Mouse (Mus musculus) MEL (cell line): ENCODE measurements at regions not wholly inside any gene's neighbourhood (a gene's known extent, or its start where the extent isn't known, plus 50 kb on each side); places are given as distances from the start of the nearest gene placed in this dataset.
"Not testable (repeated sequence)": the region's sequence is repeated elsewhere in the genome, so short reads cannot be mapped to it uniquely, and the experiment has no call there.

ENCODE experiments used
- DNase-seq: peaks from one replicate; pipeline ENCODE4 v3.0.0; 2011; ENCODE audit warnings: low read depth, low spot score
- H3K27ac ChIP-seq: 2 replicates; pipeline ENCODE4 v1.5.1; 2012; ENCODE audit warnings: low read depth, mild to moderate bottlenecking, control low read depth, low read length, moderate library complexity; ENCODE audit not compliant: control insufficient read depth
- H3K27me3 ChIP-seq, 2 experiments: fragments of 150-350 bp in 1 of 2; sonication (generic) in 1 of 2; 2 replicates each; pipeline ENCODE4 v1.6.1; 2012; ENCODE audit warnings: low read length in 2 of 2, mild to moderate bottlenecking in 2 of 2, improper control_type of control experiment in 1 of 2, moderate library complexity in 1 of 2; ENCODE audit not compliant: insufficient read depth in 2 of 2, control insufficient read depth in 1 of 2
- H3K36me3 ChIP-seq, 2 experiments: 2 replicates each; pipeline ENCODE4 v1.6.1; 2012 to 2014; ENCODE audit warnings: low read length in 2 of 2, improper control_type of control experiment in 1 of 2, inconsistent platforms in 1 of 2, mild to moderate bottlenecking in 1 of 2; ENCODE audit not compliant: insufficient read depth in 2 of 2, control insufficient read depth in 1 of 2
- H3K4me1 ChIP-seq, 2 experiments: fragments of 150-350 bp in 1 of 2; sonication (generic) in 1 of 2; 2 replicates each; pipeline ENCODE4 v1.6.1; 2012; ENCODE audit warnings: low read length in 2 of 2, improper control_type of control experiment in 1 of 2, mild to moderate bottlenecking in 1 of 2; ENCODE audit not compliant: insufficient read depth in 2 of 2, control insufficient read depth in 1 of 2
- H3K4me3 ChIP-seq, 2 experiments: fragments of 150-350 bp in 1 of 2; sonication (generic) in 1 of 2; 2 replicates each; pipeline ENCODE4 v1.5.1; 2012; ENCODE audit warnings: low read depth in 2 of 2, low read length in 2 of 2, mild to moderate bottlenecking in 2 of 2, moderate library complexity in 2 of 2, control low read depth in 1 of 2, improper control_type of control experiment in 1 of 2; ENCODE audit not compliant: control insufficient read depth in 1 of 2, insufficient read depth in 1 of 2
- H3K79me2 ChIP-seq: 2 replicates; pipeline ENCODE4 v1.6.1; 2012; ENCODE audit warnings: mild to moderate bottlenecking, low read length, moderate library complexity; ENCODE audit not compliant: control insufficient read depth, poor library complexity, insufficient read depth
- H3K9ac ChIP-seq: 2 replicates; pipeline ENCODE4 v1.6.1; 2012; ENCODE audit warnings: low read depth, mild to moderate bottlenecking, control low read depth, low read length, moderate library complexity; ENCODE audit not compliant: control insufficient read depth, poor library complexity, severe bottlenecking
- H3K9me3 ChIP-seq: fragments of 150-350 bp; sonication (generic); replicated peaks from 2 replicates; pipeline ENCODE4 v1.6.1; 2012; ENCODE audit warnings: mild to moderate bottlenecking, low read length, improper control_type of control experiment, moderate library complexity; ENCODE audit not compliant: insufficient read depth
- BHLHE40 ChIP-seq: IDR thresholded peaks from 2 replicates; pipeline ENCODE4 v1.6.1; 2012; ENCODE audit warnings: low read depth, mild to moderate bottlenecking, inconsistent platforms, low read length, improper control_type of control experiment, borderline replicate concordance
- CHD1 ChIP-seq: IDR thresholded peaks from 2 replicates; pipeline ENCODE4 v1.6.1; 2012; ENCODE audit warnings: low read depth, mild to moderate bottlenecking, inconsistent platforms, low read length, improper control_type of control experiment
- CTCF ChIP-seq, 3 experiments: IDR thresholded peaks in 2 of 3; conservative IDR thresholded peaks in 1 of 3; 2 replicates each; pipeline ENCODE4 v1.5.1; 2011 to 2012; ENCODE audit warnings: low read length in 3 of 3, low read depth in 2 of 3, mild to moderate bottlenecking in 2 of 3, improper control_type of control experiment in 1 of 3, inconsistent platforms in 1 of 3, mixed read lengths in 1 of 3, moderate library complexity in 1 of 3; ENCODE audit not compliant: control insufficient read depth in 1 of 3, insufficient read depth in 1 of 3, poor library complexity in 1 of 3, severe bottlenecking in 1 of 3
- EP300 ChIP-seq, 2 experiments: IDR thresholded peaks; 2 replicates each; pipeline ENCODE4 v1.6.1; 2011; ENCODE audit warnings: improper control_type of control experiment in 2 of 2, low read length in 2 of 2, low read depth in 1 of 2, mild to moderate bottlenecking in 1 of 2
- ETS1 ChIP-seq: IDR thresholded peaks from 2 replicates; pipeline ENCODE4 v1.6.1; 2012; ENCODE audit warnings: low read depth, mild to moderate bottlenecking, inconsistent platforms, low read length, improper control_type of control experiment, moderate library complexity
- GABPA ChIP-seq: IDR thresholded peaks from 2 replicates; pipeline ENCODE4 v1.6.1; 2012; ENCODE audit warnings: low read depth, mild to moderate bottlenecking, inconsistent platforms, low read length, improper control_type of control experiment, moderate library complexity
- GATA1 ChIP-seq: IDR thresholded peaks from 2 replicates; pipeline ENCODE4 v1.6.1; 2011; ENCODE audit warnings: low read depth, low read length, improper control_type of control experiment
- MEF2A ChIP-seq: IDR thresholded peaks from 2 replicates; pipeline ENCODE4 v1.6.1; 2014; ENCODE audit warnings: low read depth, mild to moderate bottlenecking, inconsistent platforms, low read length, improper control_type of control experiment; ENCODE audit not compliant: poor library complexity, insufficient replicate concordance, severe bottlenecking; ENCODE audit errors: extremely low read depth
- MXI1 ChIP-seq: IDR thresholded peaks from 2 replicates; pipeline ENCODE4 v1.6.1; 2011; ENCODE audit warnings: mild to moderate bottlenecking, low read depth, low read length, improper control_type of control experiment
- MYB ChIP-seq: IDR thresholded peaks from 2 replicates; pipeline ENCODE4 v1.6.1; 2011; ENCODE audit warnings: mild to moderate bottlenecking, low read depth, low read length, improper control_type of control experiment
- MYC ChIP-seq: IDR thresholded peaks from 2 replicates; pipeline ENCODE4 v1.6.1; 2011; ENCODE audit warnings: low read depth, mild to moderate bottlenecking, low read length, improper control_type of control experiment, moderate library complexity
- NRF1 ChIP-seq: IDR thresholded peaks from 2 replicates; pipeline ENCODE4 v1.6.1; 2014; ENCODE audit warnings: low read depth, mild to moderate bottlenecking, inconsistent platforms, low read length, improper control_type of control experiment, moderate library complexity; ENCODE audit not compliant: poor library complexity, insufficient read depth, severe bottlenecking
- POLR2A ChIP-seq, 2 experiments: IDR thresholded peaks; 2 replicates each; pipeline ENCODE4 v1.6.1; 2011 to 2012; ENCODE audit warnings: low read length in 2 of 2, mild to moderate bottlenecking in 2 of 2, control low read depth in 1 of 2, improper control_type of control experiment in 1 of 2, low read depth in 1 of 2, moderate library complexity in 1 of 2; ENCODE audit not compliant: control insufficient read depth in 1 of 2, insufficient read depth in 1 of 2, poor library complexity in 1 of 2
- POLR2AphosphoS5 ChIP-seq: IDR thresholded peaks from 2 replicates; pipeline ENCODE4 v1.6.1; 2012; ENCODE audit warnings: low read depth, borderline replicate concordance, mild to moderate bottlenecking, inconsistent platforms, low read length, moderate library complexity, mixed read lengths
- RAD21 ChIP-seq: IDR thresholded peaks from 2 replicates; pipeline ENCODE4 v1.6.1; 2011; ENCODE audit warnings: mild to moderate bottlenecking, low read depth, low read length, improper control_type of control experiment
- RCOR1 ChIP-seq: IDR thresholded peaks from 2 replicates; pipeline ENCODE4 v1.6.1; 2012; ENCODE audit warnings: low read depth, mild to moderate bottlenecking, inconsistent platforms, low read length, improper control_type of control experiment
- SMC3 ChIP-seq: IDR thresholded peaks from 2 replicates; pipeline ENCODE4 v1.6.1; 2011; ENCODE audit warnings: low read depth, low read length, improper control_type of control experiment
- TAL1 ChIP-seq: IDR thresholded peaks from 2 replicates; pipeline ENCODE4 v1.6.1; 2012; ENCODE audit warnings: mild to moderate bottlenecking, inconsistent platforms, low read length, moderate library complexity, mixed read lengths
- TBP ChIP-seq: IDR thresholded peaks from 2 replicates; pipeline ENCODE4 v1.8.0; 2011; ENCODE audit warnings: low read depth, low read length, improper control_type of control experiment
- TCF12 ChIP-seq: IDR thresholded peaks from 2 replicates; pipeline ENCODE4 v1.6.1; 2014; ENCODE audit warnings: low read depth, mild to moderate bottlenecking, inconsistent platforms, low read length, improper control_type of control experiment, moderate library complexity
- USF2 ChIP-seq, 2 experiments: IDR thresholded peaks; 2 replicates each; pipeline ENCODE4 v1.6.1; 2011 to 2012; ENCODE audit warnings: improper control_type of control experiment in 2 of 2, low read length in 2 of 2, borderline replicate concordance in 1 of 2, inconsistent platforms in 1 of 2, low read depth in 1 of 2, mild to moderate bottlenecking in 1 of 2; ENCODE audit not compliant: insufficient read depth in 1 of 2
- ZMIZ1 ChIP-seq: IDR thresholded peaks from 2 replicates; pipeline ENCODE4 v1.6.1; 2012; ENCODE audit warnings: low read depth, mild to moderate bottlenecking, inconsistent platforms, low read length, improper control_type of control experiment, moderate library complexity
- ZNF384 ChIP-seq: IDR thresholded peaks from 2 replicates; pipeline ENCODE4 v1.6.1; 2012; ENCODE audit warnings: low read depth, mild to moderate bottlenecking, inconsistent platforms, low read length, improper control_type of control experiment

DNA sequence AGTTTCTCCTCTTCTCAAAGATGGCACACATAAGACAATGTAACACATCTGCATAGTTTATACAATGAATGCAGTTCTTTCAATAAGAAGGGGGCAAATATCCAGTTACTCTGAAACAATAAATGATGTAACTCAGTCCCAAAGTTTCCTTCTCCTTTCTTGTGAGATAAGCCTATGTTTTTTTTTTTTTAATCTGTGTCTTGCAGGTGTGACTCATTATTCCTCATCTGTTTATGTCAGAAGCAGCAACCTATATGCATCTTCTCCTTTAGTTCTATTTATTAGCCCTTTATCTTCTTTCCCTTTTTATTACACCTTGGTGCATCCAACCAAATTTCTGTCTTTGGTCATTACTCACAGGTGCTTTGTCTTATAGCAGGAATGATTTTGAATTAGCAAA, 523.2 kb upstream of the Pot1a start:
- Histone ChIP-seq H3K9ac (no peak overlapping the region), H3K36me3 (peaks cover 0 to 2% of the 10 kb centered on the region in 2 experiments; a peak in 1 of 4 replicates), H3K9me3 (no peaks in the 10 kb centered on the region), H3K27ac (no peak overlapping the region)
- no peak for TF ChIP-seq RAD21
- TF ChIP-seq SMC3 = no peak
- TF ChIP-seq RCOR1 = no peak
- TF ChIP-seq MEF2A = no peak
- peak; percentile 57; the same call in 1 of the 2 replicates for TF ChIP-seq ETS1
- peak; percentile 29 to 66; a peak in 2 of 4 replicates for TF ChIP-seq EP300 (IDR thresholded peaks at IDR 0.05; ENCODE audit: low read depth in 1 of 2, low read length in 2 of 2)
- TF ChIP-seq CHD1 = no peak
- TF ChIP-seq GATA1 = 0 out of 2 replicates have a peak, but pooled peaks have one; percentile 30
- TF ChIP-seq GABPA = no peak
- no peak for TF ChIP-seq POLR2AphosphoS5
- peak; percentile 53; the same call in 1 of the 2 replicates for TF ChIP-seq ZNF384
- peak; percentile 67; the same call in 1 of the 2 replicates for TF ChIP-seq TCF12
- TF ChIP-seq, all 39 proteins: peak for 5
- H3K4me3 ChIP-seq = no peak overlapping the region
- DNase-seq = peak; percentile 19
- no peaks in the 10 kb centered on the region for H3K27me3 ChIP-seq
- no peaks in the 10 kb centered on the region; a peak in 1 of 4 replicates for H3K4me1 ChIP-seq
- H3K79me2 ChIP-seq = no peaks in the 10 kb centered on the region

DNA sequence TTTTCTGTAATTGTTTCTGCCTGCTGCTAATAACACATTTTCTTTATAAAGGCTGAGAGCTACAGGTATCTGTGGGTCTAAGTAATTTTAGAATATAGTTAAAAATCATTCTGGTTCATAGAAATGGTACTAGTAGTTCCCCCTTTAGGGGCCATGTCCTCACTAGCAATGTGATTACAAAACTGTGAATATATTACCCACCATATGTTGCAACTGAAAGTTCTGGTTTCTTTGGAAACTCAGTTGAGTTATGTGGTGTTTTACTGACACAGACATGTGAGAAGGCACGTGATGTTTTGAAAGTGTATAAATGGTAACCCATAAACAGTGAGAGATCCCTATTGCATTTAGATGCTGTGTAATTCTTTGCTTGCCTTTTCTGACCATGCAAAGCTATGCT, 495.1 kb upstream of the Pot1a start:
- Histone ChIP-seq H3K36me3 (no peaks in the 10 kb centered on the region), H3K4me3 (no peak overlapping the region), H3K27ac (no peak overlapping the region), H3K27me3 (no peaks in the 10 kb centered on the region), H3K4me1 (no peaks in the 10 kb centered on the region), H3K9me3 (no peaks in the 10 kb centered on the region), H3K9ac (no peak overlapping the region), H3K79me2 (no peaks in the 10 kb centered on the region)
- TF ChIP-seq CHD1 = no peak
- TF ChIP-seq TBP = no peak
- no peak for TF ChIP-seq RCOR1
- TF ChIP-seq EP300 (IDR thresholded peaks at IDR 0.05; ENCODE audit: low read depth in 1 of 2, low read length in 2 of 2) = no peak
- no peak for TF ChIP-seq MYB
- TF ChIP-seq CTCF (IDR thresholded peaks at IDR 0.05 in 2 of 3, conservative IDR thresholded peaks at IDR 0.05 in 1 of 3; ENCODE audit: control insufficient read depth in 1 of 3, insufficient read depth in 1 of 3, low read depth in 2 of 3, low read length in 3 of 3, poor library complexity in 1 of 3, severe bottlenecking in 1 of 3) = no peak
- no peak for TF ChIP-seq MXI1
- no peak for TF ChIP-seq POLR2A (IDR thresholded peaks at IDR 0.05; ENCODE audit: control insufficient read depth in 1 of 2, insufficient read depth in 1 of 2, low read depth in 1 of 2, low read length in 2 of 2, poor library complexity in 1 of 2)
- no peak for TF ChIP-seq MYC
- TF ChIP-seq TAL1 = no peak
- TF ChIP-seq USF2 (IDR thresholded peaks at IDR 0.05; ENCODE audit: borderline replicate concordance in 1 of 2, insufficient read depth in 1 of 2, low read depth in 1 of 2, low read length in 2 of 2) = no peak
- TF ChIP-seq ETS1 = no peak
- no peak for TF ChIP-seq BHLHE40
- no peak for TF ChIP-seq GATA1
- TF ChIP-seq NRF1 = no peak
- TF ChIP-seq ZMIZ1 = no peak
- no peak for TF ChIP-seq POLR2AphosphoS5
- no peak for DNase-seq

DNA sequence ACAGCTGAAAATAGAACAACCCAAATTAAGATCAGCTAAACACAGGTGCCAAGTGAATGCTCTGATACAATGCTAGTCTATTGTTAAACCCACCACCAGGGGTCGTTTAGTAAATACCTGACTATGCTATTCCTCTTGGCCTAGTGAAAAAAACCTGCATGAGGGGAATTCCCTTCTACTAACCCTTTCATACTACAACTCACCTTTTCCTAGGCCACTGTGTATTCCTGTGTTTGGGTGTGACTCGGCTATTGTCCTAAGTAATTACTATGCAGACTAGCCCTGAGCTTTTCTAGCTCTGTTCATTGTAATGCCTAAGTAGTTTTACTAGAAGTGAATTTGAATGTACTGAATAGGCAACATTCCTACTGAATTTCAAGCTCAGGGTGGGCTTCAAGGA, 492.5 kb upstream of the Pot1a start:
- not testable (repeated sequence) for H3K27ac ChIP-seq, DNase-seq, H3K9me3 ChIP-seq, H3K27me3 ChIP-seq, H3K4me1 ChIP-seq, H3K4me3 ChIP-seq, H3K9ac ChIP-seq, H3K79me2 ChIP-seq, H3K36me3 ChIP-seq
